8 mouse cellular contexts compared by ENCODE assay signal in the genomic region with DNA sequence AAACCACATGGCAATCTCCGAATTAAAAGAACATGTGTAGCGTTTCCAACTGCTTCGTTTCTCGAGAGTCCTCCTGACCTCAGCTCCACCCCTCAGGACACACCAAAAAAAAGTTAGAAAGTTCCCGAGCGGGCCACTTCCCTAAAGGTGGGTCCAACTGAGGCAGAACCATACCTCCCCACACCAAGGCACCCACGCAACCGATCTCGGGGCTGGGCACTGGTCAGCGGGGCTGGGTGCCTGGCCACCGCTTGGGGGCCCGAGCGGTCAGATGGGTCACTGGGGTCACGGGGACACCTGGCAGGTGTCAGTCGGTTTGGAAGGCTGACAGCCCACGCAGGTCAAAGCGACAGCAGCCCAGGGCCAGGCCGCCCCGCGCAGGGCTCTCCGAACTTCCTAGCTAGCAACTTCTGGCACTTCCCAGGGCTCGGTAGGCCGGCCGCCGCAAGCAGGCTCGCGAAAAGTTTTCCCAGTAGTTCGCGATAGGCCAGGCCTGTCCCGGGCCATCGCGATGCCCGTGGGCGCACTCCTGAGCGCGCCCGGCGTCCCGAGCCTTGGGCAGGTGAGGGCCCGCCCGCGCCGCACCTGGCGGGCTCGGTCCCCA. TPM values are rescaled to one million over a fixed set of nuclear protein-coding genes. Genes with fewer than 3 reads are reported as not detected.
A peak's percentile ranks its signal among the peaks of the same experiment; 100 is the strongest.
DNase-seq lines count a peak whose midpoint lies in the region; ATAC-seq and TF ChIP-seq lines count a peak whose summit lies in the region.

No protein-coding gene starts in this region.

- ATAC-seq in forebrain, postnatal 0 days = peak; percentile 10; the same call in 1 of the 2 replicates
- ATAC-seq in intestine, embryonic 16.5 days = peak; percentile 57

- peak; percentile 62 to 81 for DNase-seq in adrenal gland, adult (ENCODE audit: inconsistent age in 2 of 2, low spot score in 1 of 2)
- no peak for DNase-seq in adrenal gland, postnatal 4 days (ENCODE audit: low spot score in 2 of 2)
- peak; percentile 66 for DNase-seq in NIH3T3 (ENCODE audit: low read depth)
- no peak for DNase-seq in forebrain, postnatal 0 days
- DNase-seq in lung, postnatal 4 days = peak; percentile 62 to 72
- peak; percentile 33 for DNase-seq in testis, postnatal 14 days (ENCODE audit: low spot score)
- DNase-seq in frontal cortex, postnatal 10 days (ENCODE audit: low spot score in 2 of 2) = no peak

- H3K9me3 ChIP-seq in forebrain, postnatal 0 days (ENCODE audit: low read length) = no peaks in the 10 kb centered on the region
- H3K9me3 ChIP-seq in intestine, embryonic 16.5 days (ENCODE audit: control insufficient read depth, low read length) = 0 out of 2 replicates have a peak, but pooled peaks cover 2% of the 10 kb centered on the region

- H3K36me3 ChIP-seq in forebrain, postnatal 0 days (ENCODE audit: insufficient read depth) = no peaks in the 10 kb centered on the region
- H3K36me3 ChIP-seq in intestine, embryonic 16.5 days (ENCODE audit: control insufficient read depth, insufficient read depth, low read length) = no peaks in the 10 kb centered on the region

- H3K27me3 ChIP-seq in forebrain, postnatal 0 days (ENCODE audit: insufficient read depth, low read length) = no peaks in the 10 kb centered on the region
- no peaks in the 10 kb centered on the region for H3K27me3 ChIP-seq in intestine, embryonic 16.5 days (replicated peaks; ENCODE audit: control insufficient read depth, insufficient read depth, low read length)

- peak overlapping the region; percentile 99 for H3K4me2 ChIP-seq in forebrain, postnatal 0 days (ENCODE audit: low read depth)
- H3K4me2 ChIP-seq in intestine, embryonic 16.5 days (ENCODE audit: low read depth, low read length) = peak overlapping the region; percentile 96

- 0 out of 2 replicates have a peak overlapping the region, but pooled peaks have one; percentile 9 for H3K27ac ChIP-seq in forebrain, postnatal 0 days (ENCODE audit: low read depth, low read length)
- peak overlapping the region; percentile 90 for H3K27ac ChIP-seq in intestine, embryonic 16.5 days (ENCODE audit: low read length)

- H3K9ac ChIP-seq in forebrain, postnatal 0 days = peak overlapping the region; percentile 58
- peak overlapping the region; percentile 97 for H3K9ac ChIP-seq in intestine, embryonic 16.5 days (ENCODE audit: low read depth, low read length)

- H3K4me3 ChIP-seq in forebrain, postnatal 0 days (ENCODE audit: low read depth, low read length) = peak overlapping the region; percentile 78
- peak overlapping the region; percentile 96 for H3K4me3 ChIP-seq in intestine, embryonic 16.5 days (ENCODE audit: low read length)

- WGBS in forebrain, postnatal 0 days = 4% methylated on average over 45 of the region's 45 CpGs
- under 1% methylated on average over 45 of the region's 45 CpGs for WGBS in intestine, embryonic 16.5 days

- H3K4me1 ChIP-seq in forebrain, postnatal 0 days (ENCODE audit: insufficient read depth) = peaks cover 9% of the 10 kb centered on the region; the same call in 1 of the 2 replicates
- peaks cover 48% of the 10 kb centered on the region for H3K4me1 ChIP-seq in intestine, embryonic 16.5 days (ENCODE audit: control insufficient read depth, insufficient read depth, low read length)

- TF ChIP-seq CTCF in forebrain, postnatal 0 days (IDR thresholded peaks at IDR 0.05; ENCODE audit: low read depth) = no peak

RNA-seq across cellular contexts. Expression of gene Lrp5, which starts 0.7 kb away (rescaled TPM):
- total RNA-seq in adrenal gland, postnatal 4 days (2021) = 100 to 1,000 TPM; 109 to 117 TPM
- 7.9 and 11.1 TPM in 2 replicates for total RNA-seq in forebrain, postnatal 0 days (2014; rRNA removed)
- polyA plus RNA-seq in forebrain, postnatal 0 days (2015; fragmentation: Nextera tagmentation; extraction: Ambion mirVana) = 0.50 and 0.56 TPM in 2 replicates
- polyA plus RNA-seq in intestine, embryonic 16.5 days (2015; fragmentation: Nextera tagmentation; extraction: Ambion mirVana) = 4.2 and 4.4 TPM in 2 replicates

RNA-seq across cellular contexts. Expression of gene 1810055G02Rik, which starts 22.4 kb away (rescaled TPM):
- 10 to 100 TPM; 23.7 to 23.9 TPM for total RNA-seq in adrenal gland, postnatal 4 days (2021)
- total RNA-seq in forebrain, postnatal 0 days (2014; rRNA removed) = 33.6 and 37.2 TPM in 2 replicates
- 38.4 and 39.0 TPM in 2 replicates for polyA plus RNA-seq in forebrain, postnatal 0 days (2015; fragmentation: Nextera tagmentation; extraction: Ambion mirVana)
- 53.8 and 65.6 TPM in 2 replicates for polyA plus RNA-seq in intestine, embryonic 16.5 days (2015; fragmentation: Nextera tagmentation; extraction: Ambion mirVana)

Comparison
In these comparisons a context has a peak if more than half of its experiments do, and no peak if none do; other contexts are left out.
1. DNase-seq: peak in adrenal gland, adult (2 of 2), NIH3T3 (single experiment), lung, postnatal 4 days (2 of 2) and testis, postnatal 14 days (single experiment); none in adrenal gland, postnatal 4 days (0 of 2), forebrain, postnatal 0 days (single experiment) and frontal cortex, postnatal 10 days (0 of 2).